Mouse (Mus musculus): Measurements from ENCODE around the gene Sppl2a.
"Not testable (repeated sequence)": the region's sequence is repeated elsewhere in the genome, so short reads cannot be mapped to it uniquely, and the experiment has no call there.

Gene Sppl2a

GRCm38 (mm10) chr2:126932897-126933641 is at the start of gene Sppl2a:
Sppl2a (minus strand) TSS chr2:126933235.
- peak; percentile 94 for DNase-seq (ENCODE audit: inconsistent ontology term)

- DNase-seq (ENCODE audit: inconsistent ontology term), result no peak
Measured at GRCm38 (mm10) chr2:126977428-126977827, 44.4 kb upstream of the Sppl2a start.

GRCm38 (mm10) chr2:126961696-126962095 is 28.7 kb upstream of the Sppl2a start:
- DNase-seq (ENCODE audit: inconsistent ontology term), result no peak

GRCm38 (mm10) chr2:126955671-126956070 is 22.6 kb upstream of the Sppl2a start:
- no peak for DNase-seq (ENCODE audit: inconsistent ontology term)

- no peak for DNase-seq (ENCODE audit: inconsistent ontology term)
Measured at GRCm38 (mm10) chr2:126951085-126951484, 18.1 kb upstream of the Sppl2a start.

- no peak for DNase-seq (ENCODE audit: inconsistent ontology term)
Measured at GRCm38 (mm10) chr2:126950453-126950852, 17.4 kb upstream of the Sppl2a start.

GRCm38 (mm10) chr2:126949856-126950255 is 16.8 kb upstream of the Sppl2a start:
- no peak for DNase-seq (ENCODE audit: inconsistent ontology term)

GRCm38 (mm10) chr2:126949297-126949696 is 16.3 kb upstream of the Sppl2a start:
- DNase-seq (ENCODE audit: inconsistent ontology term), result not testable (repeated sequence)

GRCm38 (mm10) chr2:126948231-126948630 is 15.2 kb upstream of the Sppl2a start:
- DNase-seq (ENCODE audit: inconsistent ontology term), result no peak

GRCm38 (mm10) chr2:126947646-126948045 is 14.6 kb upstream of the Sppl2a start:
- no peak for DNase-seq (ENCODE audit: inconsistent ontology term)

- no peak for DNase-seq (ENCODE audit: inconsistent ontology term)
Measured at GRCm38 (mm10) chr2:126943211-126943610, 10.2 kb upstream of the Sppl2a start.

- no peak for DNase-seq (ENCODE audit: inconsistent ontology term)
Measured at GRCm38 (mm10) chr2:126940314-126940866, 7.4 kb upstream of the Sppl2a start.

- no peak for DNase-seq (ENCODE audit: inconsistent ontology term)
Measured at GRCm38 (mm10) chr2:126938069-126938468, 5.0 kb upstream of the Sppl2a start.

- DNase-seq (ENCODE audit: inconsistent ontology term), result no peak
Measured at GRCm38 (mm10) chr2:126933921-126934320, 886 bp upstream of the Sppl2a start.

GRCm38 (mm10) chr2:126932261-126932896 is 656 bp downstream of the Sppl2a start:
- no peak for DNase-seq (ENCODE audit: inconsistent ontology term)

- no peak for DNase-seq (ENCODE audit: inconsistent ontology term)
Measured at GRCm38 (mm10) chr2:126931784-126932183, 1.3 kb downstream of the Sppl2a start.

- DNase-seq (ENCODE audit: inconsistent ontology term), result no peak
Measured at GRCm38 (mm10) chr2:126928681-126929080, 4.4 kb downstream of the Sppl2a start.

- no peak for DNase-seq (ENCODE audit: inconsistent ontology term)
Measured at GRCm38 (mm10) chr2:126920358-126921060, 12.5 kb downstream of the Sppl2a start.

- no peak for DNase-seq (ENCODE audit: inconsistent ontology term)
Measured at GRCm38 (mm10) chr2:126916236-126916635, 16.8 kb downstream of the Sppl2a start.

- no peak for DNase-seq (ENCODE audit: inconsistent ontology term)
Measured at GRCm38 (mm10) chr2:126914096-126914495, 18.9 kb downstream of the Sppl2a start.

GRCm38 (mm10) chr2:126904162-126904561 is 28.9 kb downstream of the Sppl2a start:
- no peak for DNase-seq (ENCODE audit: inconsistent ontology term)

GRCm38 (mm10) chr2:126897511-126897910 is 35.5 kb downstream of the Sppl2a start:
- DNase-seq (ENCODE audit: inconsistent ontology term), result no peak
